Mouse (Mus musculus) intestine, postnatal 0 days (tissue): Measurements from ENCODE around the gene St3gal2. TPM values are rescaled to one million over a fixed set of nuclear protein-coding genes. Genes with fewer than 3 reads are reported as not detected.
A peak's percentile ranks its signal among the peaks of the same experiment; 100 is the strongest.

Source experiments
- ATAC-seq: fragments of 200-750 bp; cut with Nextera tagmentation; 2 replicates; pipeline ENCODE4 v1.8.0; 2017; ENCODE audit warnings: mild to moderate bottlenecking, moderate TSS enrichment, moderate library complexity
- H3K27ac ChIP-seq: fragments of 300-500 bp; sonication (generic); 2 replicates; pipeline ENCODE4 v1.5.1; 2014; ENCODE audit warnings: mild to moderate bottlenecking, low read depth, low read length, moderate library complexity
- H3K27me3 ChIP-seq: fragments of 300-500 bp; sonication (generic); replicated peaks from 2 replicates; pipeline ENCODE4 v1.6.1; 2014; ENCODE audit warnings: low read length, mixed read lengths; ENCODE audit not compliant: control insufficient read depth, insufficient read depth
- H3K36me3 ChIP-seq: fragments of 300-500 bp; sonication (generic); 2 replicates; pipeline ENCODE4 v1.6.1; 2014; ENCODE audit warnings: mild to moderate bottlenecking, moderate library complexity; ENCODE audit not compliant: control insufficient read depth, insufficient read depth
- H3K4me1 ChIP-seq: fragments of 300-500 bp; sonication (generic); replicated peaks from 2 replicates; pipeline ENCODE4 v1.6.1; 2014; ENCODE audit warnings: antibody characterized with exemption, low read length, mixed read lengths; ENCODE audit not compliant: control insufficient read depth, insufficient read depth
- H3K4me2 ChIP-seq: fragments of 300-500 bp; sonication (generic); replicated peaks from 2 replicates; pipeline ENCODE4 v1.6.1; 2014; ENCODE audit warnings: low read depth, mild to moderate bottlenecking, moderate library complexity
- H3K4me3 ChIP-seq: fragments of 300-500 bp; sonication (generic); 2 replicates; pipeline ENCODE4 v1.5.1; 2014; ENCODE audit warnings: low read depth, low read length
- H3K9ac ChIP-seq: fragments of 300-500 bp; sonication (generic); 2 replicates; pipeline ENCODE4 v1.6.1; 2014; ENCODE audit warnings: mild to moderate bottlenecking, low read depth, low read length
- H3K9me3 ChIP-seq: fragments of 300-500 bp; sonication (generic); 2 replicates; pipeline ENCODE4 v1.6.1; 2016; ENCODE audit warnings: mixed run types; ENCODE audit not compliant: control insufficient read depth
- CTCF ChIP-seq: sonication (generic); IDR thresholded peaks from 2 replicates; pipeline ENCODE4 v1.5.1; 2016; ENCODE audit warnings: low read depth, mild to moderate bottlenecking, control low read depth, antibody characterized with exemption, moderate library complexity
- whole genome bisulfite sequencing: fragments of 180-500 bp; shearing (Covaris S2); extraction: QIAGEN DNeasy Blood & Tissue Kit; methylation state at CpG from one replicate; pipeline ENCODE4 v1.1.7; 2014; 5-methylcytosine and 5-hydroxymethylcytosine counted together
- polyA plus RNA-seq: library from polyadenylated mRNA; unstranded; fragments of >200 nt; fragmentation: Nextera tagmentation; extraction: Ambion mirVana; gene quantifications from 2 replicates; pipeline ENCODE4 v1.2.1, GENCODE M21; 2015

St3gal2 gene
- polyA plus RNA-seq, 1 experiment from 2014 or later = 5.1 TPM

DNA sequence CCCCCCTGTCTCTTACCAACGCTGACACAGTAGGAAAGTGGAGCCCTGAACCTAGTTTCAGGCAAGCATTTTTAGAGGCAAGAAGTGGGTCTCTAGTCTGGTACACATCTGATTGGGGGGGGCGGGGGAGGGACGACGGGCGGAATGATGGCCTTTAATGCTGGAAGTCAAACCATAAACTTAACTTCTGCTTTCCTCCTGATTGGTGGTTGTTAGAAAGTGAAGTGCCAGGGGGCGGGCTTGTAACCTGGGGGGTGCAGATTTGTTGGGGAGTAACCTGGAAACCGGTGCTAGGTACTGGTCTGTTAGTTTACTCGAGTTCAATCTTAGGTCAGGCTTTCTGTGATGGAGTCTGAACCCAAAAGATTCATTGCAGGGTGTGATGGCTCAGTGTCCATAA is 1.3 kb upstream of the St3gal2 start:
- Histone ChIP-seq H3K36me3 (no peaks in the 10 kb centered on the region), H3K4me3 (no peak overlapping the region), H3K9me3 (no peaks in the 10 kb centered on the region), H3K4me1 (no peaks in the 10 kb centered on the region; the same call in 1 of the 2 replicates), H3K27ac (no peak overlapping the region), H3K9ac (no peak overlapping the region), H3K4me2 (no peak overlapping the region), H3K27me3 (no peaks in the 10 kb centered on the region)
- no peak for ATAC-seq
- no peak for TF ChIP-seq CTCF
- 49% methylated on average over 8 of the region's 8 CpGs for WGBS

DNA sequence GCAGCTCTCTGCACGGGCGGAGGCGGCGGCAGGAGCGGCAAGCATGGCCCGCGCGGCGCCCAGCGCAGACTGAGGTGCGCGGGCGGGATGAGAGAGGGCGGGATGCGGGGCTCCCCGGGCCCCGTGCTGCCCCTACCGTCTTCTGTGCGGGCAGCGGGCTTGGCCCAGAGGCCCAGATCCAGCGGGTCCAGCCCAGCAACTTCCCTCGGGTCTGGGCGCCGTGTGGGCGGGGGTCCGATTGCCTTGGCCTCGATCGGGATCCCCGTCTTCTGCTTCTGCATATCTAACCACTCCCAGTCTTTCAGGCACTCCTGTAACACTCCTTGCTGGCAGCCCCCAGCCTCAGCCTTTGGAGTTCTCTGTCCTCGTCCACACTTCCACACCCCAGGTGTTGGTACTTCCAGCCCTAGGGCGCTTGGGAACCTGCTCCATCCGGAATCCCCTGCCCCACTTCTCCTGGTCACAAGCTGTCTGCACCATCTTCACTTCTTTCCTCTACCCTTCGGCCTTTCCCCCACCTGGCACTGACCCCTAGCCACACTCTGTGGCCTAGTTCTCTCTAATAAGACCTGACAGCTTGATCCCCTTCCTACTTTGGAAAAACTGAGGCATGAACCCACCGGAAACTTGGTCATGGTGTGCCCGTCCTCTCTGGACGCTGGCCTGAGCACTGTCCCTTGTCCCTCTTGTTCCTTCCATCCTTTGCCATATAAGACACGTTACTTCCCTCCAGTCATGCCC is 480 bp downstream of the St3gal2 start:
- Histone ChIP-seq H3K27me3 (no peaks in the 10 kb centered on the region), H3K36me3 (no peaks in the 10 kb centered on the region), H3K4me3 (peak overlapping the region; percentile 70), H3K27ac (peak overlapping the region; percentile 28; the same call in 1 of the 2 replicates), H3K4me1 (no peaks in the 10 kb centered on the region; the same call in 1 of the 2 replicates), H3K9ac (peak overlapping the region; percentile 55), H3K4me2 (peak overlapping the region; percentile 87), H3K9me3 (no peaks in the 10 kb centered on the region)
- TF ChIP-seq CTCF = no peak
- ATAC-seq = peak; percentile 12; the same call in 1 of the 2 replicates
- 9% methylated on average over 22 of the region's 37 CpGs for WGBS

DNA sequence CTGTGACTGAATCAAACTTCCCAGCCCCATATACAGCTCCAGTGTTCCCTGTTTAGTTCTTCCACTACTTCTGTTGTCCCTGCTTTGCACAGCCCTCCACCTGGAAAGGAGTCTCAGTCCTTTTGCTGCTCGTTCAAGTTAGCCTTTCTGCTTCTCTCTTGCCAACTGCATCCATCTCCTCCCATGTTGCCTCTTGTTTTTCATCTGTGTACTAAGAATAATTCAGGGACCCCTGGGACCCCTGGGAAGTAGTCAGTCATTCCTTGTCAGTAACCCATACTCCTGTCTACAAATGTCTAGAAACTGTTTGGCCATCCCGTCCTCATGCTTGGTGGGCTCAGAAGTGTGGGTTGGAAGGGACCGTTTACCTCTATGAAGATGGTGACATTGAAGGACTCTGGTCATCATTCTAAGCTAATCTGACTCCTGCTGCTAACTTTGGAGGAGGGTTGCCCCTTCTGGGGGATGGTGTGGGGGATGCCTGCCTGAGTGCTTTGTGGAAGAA is 1.1 kb downstream of the St3gal2 start:
- WGBS = 44% methylated on average over 3 of the region's 3 CpGs

DNA sequence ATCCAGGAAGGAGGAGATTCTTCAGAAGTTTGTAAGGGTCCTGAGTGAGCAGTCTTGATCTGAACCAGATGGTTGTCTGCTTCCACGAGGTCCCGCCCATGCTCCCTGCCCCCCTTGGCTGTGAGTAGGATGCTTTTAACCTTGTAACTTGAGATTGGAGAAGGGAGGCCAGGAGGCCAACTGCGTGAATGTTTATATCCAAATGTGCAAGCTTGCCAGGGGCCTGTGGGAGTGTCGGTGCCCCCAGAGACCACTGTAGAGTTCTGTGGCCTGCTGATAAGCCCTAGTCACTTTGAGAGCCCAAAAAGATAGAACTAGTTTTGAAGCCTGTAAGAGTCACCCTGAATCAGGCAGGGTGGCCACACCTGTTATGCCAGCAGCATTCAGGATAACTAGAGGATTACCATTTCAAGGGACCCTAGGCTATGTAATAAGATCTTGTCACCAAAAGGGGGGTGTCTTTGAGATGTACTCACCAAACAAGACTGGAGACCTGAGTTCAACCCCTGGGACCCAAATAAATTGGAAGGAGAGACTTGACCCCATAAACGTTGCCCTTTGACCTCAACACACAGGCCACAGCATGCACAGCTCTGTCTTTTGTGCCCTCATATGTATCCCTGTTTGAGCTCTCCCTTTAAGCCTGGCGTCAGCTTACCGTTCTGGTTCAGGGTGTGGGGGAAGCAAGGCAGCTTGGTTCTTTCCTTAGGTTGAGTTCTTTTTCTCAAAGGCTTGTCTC is 1.9 kb downstream of the St3gal2 start:
- no peaks in the 10 kb centered on the region; the same call in 1 of the 2 replicates for H3K4me1 ChIP-seq
- ATAC-seq = no peak
- no peaks in the 10 kb centered on the region for H3K9me3 ChIP-seq
- H3K4me2 ChIP-seq = peak overlapping the region; percentile 87; the same call in 1 of the 2 replicates
- H3K27ac ChIP-seq = no peak overlapping the region
- 0 out of 2 replicates have a peak overlapping the region, but pooled peaks have one; percentile 46 for H3K9ac ChIP-seq
- WGBS = 48% methylated on average over 7 of the region's 7 CpGs
- H3K4me3 ChIP-seq = 0 out of 2 replicates have a peak overlapping the region, but pooled peaks have one; percentile 70
- H3K36me3 ChIP-seq = no peaks in the 10 kb centered on the region
- H3K27me3 ChIP-seq = no peaks in the 10 kb centered on the region
- TF ChIP-seq CTCF = no peak

More for the DNA sequence above, 1.1 kb downstream of the St3gal2 start:
- H3K27me3 ChIP-seq = no peaks in the 10 kb centered on the region
- H3K4me1 ChIP-seq = no peaks in the 10 kb centered on the region; the same call in 1 of the 2 replicates
- no peak for ATAC-seq
- no peaks in the 10 kb centered on the region for H3K36me3 ChIP-seq
- H3K4me3 ChIP-seq = peak overlapping the region; percentile 70
- TF ChIP-seq CTCF = no peak
- H3K9me3 ChIP-seq = no peaks in the 10 kb centered on the region
- peak overlapping the region; percentile 87 for H3K4me2 ChIP-seq
- no peak overlapping the region for H3K27ac ChIP-seq
- H3K9ac ChIP-seq = peak overlapping the region; percentile 55

DNA sequence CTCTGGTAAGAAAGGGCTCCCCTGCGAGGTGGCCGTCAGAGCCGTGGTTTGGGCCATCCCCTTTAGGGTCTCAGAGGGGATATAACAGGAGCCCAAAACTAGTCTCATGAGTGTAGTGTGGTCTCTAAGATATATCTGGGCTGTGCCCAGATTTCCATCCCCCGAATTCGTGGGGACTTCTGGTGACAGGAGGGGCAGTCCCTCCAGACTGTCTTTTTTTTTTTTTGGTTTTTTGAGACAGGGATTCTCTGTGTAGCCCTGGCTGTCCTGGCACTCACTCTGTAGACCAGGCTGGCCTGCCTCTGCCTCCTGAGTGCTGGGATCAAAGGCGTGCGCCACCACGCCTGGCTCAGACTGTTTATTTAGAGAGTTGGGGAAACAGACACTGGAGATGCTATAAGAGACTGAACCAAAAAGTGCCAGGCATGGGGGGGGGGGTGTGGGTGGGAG is 6.0 kb downstream of the St3gal2 start:
- Histone ChIP-seq H3K4me2 (no peak overlapping the region), H3K27ac (no peak overlapping the region), H3K4me3 (no peak overlapping the region), H3K9ac (no peak overlapping the region), H3K9me3 (no peaks in the 10 kb centered on the region), H3K27me3 (no peaks in the 10 kb centered on the region), H3K36me3 (no peaks in the 10 kb centered on the region), H3K4me1 (no peaks in the 10 kb centered on the region; the same call in 1 of the 2 replicates)
- 74% methylated on average over 8 of the region's 8 CpGs for WGBS
- no peak for TF ChIP-seq CTCF
- ATAC-seq = no peak

DNA sequence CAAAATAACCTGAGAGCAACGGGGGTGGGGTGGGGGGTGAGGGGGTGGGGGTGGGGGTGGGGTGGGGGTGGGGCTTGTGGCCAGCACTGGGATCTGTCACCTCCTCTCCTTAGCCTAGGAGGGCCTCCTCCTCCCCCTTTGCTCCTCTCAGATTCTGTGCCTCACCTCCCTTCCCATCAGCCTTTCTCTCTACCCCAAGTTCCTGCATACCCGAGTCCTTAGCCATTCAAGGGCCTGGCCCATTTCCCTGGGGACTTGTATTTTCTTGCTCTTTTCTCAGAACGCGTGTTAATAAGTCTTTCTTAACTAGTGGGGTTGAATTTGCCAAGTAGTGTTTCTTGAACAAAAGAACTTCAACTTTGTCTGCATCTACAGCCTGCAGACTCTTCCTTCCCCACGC is 7.0 kb downstream of the St3gal2 start:
- no peak overlapping the region for H3K4me2 ChIP-seq
- H3K4me3 ChIP-seq = no peak overlapping the region
- no peaks in the 10 kb centered on the region for H3K36me3 ChIP-seq
- no peak overlapping the region for H3K9ac ChIP-seq
- no peak for ATAC-seq
- WGBS = 45% methylated on average over 5 of the region's 5 CpGs
- H3K27ac ChIP-seq = no peak overlapping the region
- H3K4me1 ChIP-seq = 0 out of 2 replicates have a peak, but pooled peaks cover 3% of the 10 kb centered on the region
- TF ChIP-seq CTCF = no peak
- no peaks in the 10 kb centered on the region for H3K9me3 ChIP-seq
- H3K27me3 ChIP-seq = no peaks in the 10 kb centered on the region
